Mouse (Mus musculus): ENCODE results near the gene Ier5l.

Gene Ier5l

DNA sequence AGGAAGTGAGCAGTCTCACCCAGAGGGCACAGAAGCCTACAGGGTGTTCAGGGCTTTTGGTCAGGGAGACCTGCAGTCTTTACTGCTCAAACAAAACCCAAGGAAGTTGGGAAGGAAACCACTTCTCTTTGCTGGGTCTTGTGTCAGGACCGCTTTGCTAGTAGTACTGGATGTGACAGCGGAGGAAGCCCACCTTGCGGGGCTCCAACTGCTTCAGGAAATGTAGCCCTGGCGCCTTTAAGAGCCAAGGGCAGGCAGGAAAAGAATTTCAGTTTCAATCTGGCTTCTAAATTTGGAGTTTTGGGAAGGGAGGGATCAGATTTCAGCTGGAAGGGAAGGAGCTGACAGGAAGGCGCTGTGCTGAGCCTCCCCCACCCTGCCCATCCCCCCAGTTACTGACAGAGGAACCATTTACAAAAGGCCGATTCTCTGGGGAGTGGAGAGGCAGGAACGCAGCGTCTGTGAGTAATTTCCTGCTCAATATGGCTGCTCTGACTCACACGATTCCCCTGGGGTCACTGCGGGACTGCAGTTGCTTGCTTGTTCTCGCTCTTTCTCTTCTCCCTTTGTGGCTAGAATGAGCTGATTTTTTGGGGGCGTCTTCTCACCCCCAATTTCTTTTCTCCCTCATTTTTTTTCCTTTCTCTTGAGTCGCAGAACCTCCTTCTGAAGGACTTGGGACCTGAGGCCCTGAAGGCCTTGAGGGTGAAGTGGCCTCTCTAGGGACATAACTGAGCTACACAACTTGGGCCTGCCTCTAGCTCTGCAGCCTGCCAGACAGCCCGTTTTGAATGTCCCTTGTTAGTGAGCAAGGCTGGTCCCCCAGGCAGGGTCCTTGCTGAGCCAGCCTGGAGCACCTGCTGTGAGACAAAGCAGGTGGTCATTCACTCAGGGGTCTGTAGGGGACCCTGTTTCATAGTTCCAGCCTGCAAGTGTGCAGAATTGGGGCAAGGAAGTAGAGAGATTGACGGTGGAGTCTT lies 32.2 kb downstream of the Ier5l start:
- DNase-seq (ENCODE audit: low read depth): peak; percentile 86

DNA sequence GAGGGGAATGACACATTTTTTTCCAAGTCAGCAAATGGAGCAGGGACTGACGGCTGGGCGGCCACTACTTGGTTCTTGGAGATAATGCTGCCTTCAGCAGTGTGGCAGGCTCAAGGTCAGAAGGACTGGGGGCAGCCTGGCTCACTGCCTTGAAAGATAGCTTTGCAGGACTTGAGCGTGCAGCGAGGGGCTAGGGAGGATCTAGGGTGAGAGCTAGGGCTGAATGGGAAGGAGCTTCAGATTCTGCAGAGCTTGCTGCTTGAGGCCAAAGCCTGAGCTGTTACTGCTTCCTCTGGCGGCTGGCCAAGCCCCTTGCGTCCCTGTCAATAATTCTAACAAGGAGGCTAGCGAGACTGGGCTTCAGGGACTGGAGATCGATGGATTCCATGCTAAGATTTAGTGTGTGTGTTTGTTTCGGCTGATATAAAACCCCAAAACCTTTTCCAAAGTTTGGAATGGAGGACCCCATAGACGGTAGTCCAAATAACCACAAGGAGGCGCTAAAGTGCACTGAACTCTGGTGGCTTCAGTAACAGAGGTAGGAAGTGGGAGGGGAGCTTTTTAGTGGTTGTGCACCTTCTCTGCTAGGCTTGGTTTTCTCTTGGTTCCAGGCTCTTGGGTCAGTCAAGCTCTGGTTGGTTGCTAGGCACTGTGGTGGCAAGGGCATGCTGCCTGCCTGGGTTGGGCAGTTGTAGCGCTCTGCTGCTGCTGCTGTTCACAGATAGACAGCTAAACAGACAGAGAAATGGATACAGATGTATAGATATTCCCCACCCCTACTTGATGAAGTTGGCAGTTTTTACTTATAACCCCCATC lies 33.1 kb downstream of the Ier5l start:
- DNase-seq (ENCODE audit: low read depth): peak; percentile 92

DNA sequence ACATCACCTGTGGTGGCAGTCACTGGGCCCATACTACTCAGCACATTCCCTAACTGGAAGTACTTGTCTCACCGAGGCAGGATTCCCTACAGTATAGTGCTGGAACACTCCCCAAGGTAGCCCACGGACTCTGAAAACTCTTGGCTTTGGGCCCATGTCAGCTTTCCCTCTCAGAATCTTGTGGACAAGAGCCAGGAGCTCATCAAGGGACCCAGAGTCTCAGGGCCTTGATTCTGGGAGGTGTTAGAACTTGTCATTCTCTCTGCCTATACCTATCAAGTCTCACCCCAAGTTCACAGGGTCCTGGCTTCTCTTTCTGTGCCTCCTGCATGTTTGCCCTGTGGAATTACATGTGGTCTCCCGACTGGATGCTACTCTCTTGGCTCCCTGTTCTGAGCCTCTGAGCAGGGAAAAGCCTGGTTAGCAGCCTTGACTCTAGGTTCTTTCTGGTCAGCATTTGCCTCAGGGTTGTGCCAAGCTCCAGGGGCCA lies 33.8 kb downstream of the Ier5l start:
- DNase-seq (ENCODE audit: low read depth): no peak

DNA sequence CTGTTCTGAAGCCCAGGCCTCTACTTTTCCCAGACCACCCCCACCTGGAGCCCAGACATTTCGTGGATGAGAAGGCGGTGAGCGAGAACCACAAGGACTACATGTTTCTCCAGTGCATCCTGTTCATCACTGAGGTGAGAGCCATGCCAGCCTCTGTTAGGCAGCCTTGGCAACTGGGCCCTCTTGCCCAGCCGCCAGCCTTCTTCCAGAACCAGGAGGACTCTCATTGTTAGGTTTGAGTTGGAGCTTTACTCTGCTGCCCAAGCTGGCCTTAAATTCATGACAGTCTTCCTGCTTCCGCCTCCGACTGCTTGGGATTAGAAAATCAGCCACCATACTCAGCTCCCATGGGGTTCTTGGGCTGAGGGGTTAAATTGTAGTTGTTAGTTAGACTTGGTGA lies 34.4 kb downstream of the Ier5l start:
- DNase-seq (ENCODE audit: low read depth): no peak

DNA sequence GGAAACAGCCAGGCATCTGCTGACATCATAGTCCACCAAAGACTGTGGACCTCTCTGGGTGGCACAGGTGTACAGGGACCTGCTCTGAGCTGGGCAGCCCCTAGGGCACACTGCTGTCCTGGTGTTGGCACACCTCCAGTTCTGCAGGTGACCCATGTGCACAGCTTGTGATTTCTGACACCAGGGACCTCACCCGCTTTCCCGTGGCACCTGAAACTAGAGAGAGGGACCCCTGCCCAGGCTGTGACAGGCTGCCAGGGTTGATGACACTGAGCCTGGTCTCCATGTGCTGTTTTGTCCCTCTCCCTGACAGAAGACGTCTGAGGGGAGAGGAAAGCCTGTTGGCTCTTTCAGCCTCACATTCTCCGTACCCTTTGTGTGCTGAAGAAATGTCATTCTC lies 36.2 kb downstream of the Ier5l start:
- no peak for DNase-seq (ENCODE audit: low read depth)

DNA sequence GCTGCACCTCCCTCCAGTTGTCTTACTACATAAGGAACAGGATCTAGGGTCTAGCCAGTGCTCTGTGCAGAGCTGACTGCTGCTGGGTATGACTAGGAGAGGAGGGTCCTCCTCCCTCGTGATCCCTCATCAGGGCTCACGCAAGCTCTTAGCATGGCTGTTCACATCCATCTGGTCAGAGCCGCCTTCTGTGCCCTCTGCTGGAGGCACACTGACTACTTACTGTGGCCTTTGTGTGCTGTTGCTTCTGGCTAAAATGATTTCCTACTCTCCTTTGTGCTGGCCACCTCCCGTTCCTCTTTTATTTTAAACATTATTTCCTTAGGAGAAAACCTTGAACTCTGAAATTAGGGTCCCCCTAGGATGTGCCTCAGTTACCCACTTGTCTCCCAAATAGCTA lies 37.2 kb downstream of the Ier5l start:
- DNase-seq (ENCODE audit: low read depth): no peak

DNA sequence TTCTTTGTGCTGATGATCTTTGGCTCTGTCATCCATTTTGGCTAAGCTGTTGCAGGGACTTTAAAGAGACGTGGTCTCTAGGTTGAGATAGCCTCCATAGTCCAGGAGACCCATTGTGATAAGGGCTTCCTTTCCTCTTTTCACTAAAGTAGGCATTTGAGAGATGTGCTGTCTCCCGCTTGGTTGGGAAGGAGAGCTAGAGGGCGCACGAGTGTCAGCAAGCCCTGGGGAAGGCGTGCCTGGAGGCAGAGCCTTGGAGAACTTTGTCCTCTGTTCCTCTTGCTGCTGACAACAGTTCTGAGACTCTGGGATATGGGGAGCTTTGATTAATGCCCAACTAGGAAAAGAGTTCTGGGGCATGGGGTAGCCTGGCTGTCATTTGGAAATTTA lies 37.9 kb downstream of the Ier5l start:
- DNase-seq (ENCODE audit: low read depth): no peak

DNA sequence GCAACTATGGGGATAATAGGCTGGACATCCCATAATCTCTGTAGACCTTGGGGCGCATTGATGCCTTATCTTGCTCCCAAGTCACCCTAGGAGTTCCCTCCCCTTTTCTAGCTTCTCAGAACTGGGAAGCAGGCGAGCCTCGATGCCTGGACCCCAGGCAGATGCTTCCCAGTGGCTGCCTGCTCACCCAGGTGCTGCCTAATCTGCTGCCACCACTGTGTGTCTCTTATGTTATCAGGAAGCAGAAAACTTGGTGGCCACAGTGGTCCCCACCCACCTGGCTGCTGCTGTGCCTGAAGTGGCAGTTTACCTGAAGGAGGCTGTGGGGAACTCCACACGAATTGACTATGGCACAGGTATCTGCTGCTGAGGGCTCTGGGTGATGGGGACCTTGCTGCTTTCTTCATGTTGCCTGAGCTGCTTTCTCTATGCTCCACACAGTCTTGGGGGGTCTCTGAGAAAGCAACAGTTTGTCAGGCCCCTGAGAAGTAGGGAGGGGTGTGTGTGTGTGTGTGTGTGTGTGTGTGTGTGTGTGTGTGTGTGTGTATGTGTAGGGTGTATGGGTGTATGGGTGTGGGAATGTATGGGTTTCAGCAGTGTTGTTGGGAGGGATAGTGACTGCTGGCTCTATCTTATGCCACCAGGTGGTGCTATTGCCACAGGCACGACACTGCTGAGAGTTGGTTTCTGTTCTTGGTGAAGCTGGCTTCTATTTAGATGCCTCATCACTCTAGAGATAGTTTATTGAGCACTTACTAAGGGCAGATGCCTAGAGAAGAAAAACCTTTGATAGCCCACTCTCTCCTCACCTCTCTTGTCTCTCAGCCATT lies 38.5 kb downstream of the Ier5l start:
- DNase-seq (ENCODE audit: low read depth): peak; percentile 87

DNA sequence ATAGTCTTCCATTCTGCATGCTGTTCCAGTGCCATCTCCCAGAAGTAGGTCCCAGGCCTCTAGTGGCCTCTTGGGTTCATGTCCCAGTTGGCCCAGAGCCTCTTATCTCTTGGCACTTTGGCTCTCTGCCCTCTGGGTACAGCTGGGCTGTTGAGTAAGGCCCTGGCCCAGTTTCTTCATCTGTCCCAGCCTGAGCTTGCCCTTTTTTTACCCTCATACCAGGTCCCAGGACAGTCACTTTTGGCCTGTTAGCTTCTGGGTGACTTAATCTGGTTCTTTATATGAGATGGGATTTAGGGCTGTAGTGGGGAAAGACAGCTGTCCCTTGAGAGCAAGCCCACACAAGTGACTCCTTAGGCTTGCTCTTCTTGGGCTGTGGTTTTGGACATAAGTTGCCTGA lies 44.9 kb downstream of the Ier5l start:
- DNase-seq (ENCODE audit: low read depth): no peak
